Mouse (Mus musculus): Measurements from ENCODE around the gene Izumo4.

DNA sequence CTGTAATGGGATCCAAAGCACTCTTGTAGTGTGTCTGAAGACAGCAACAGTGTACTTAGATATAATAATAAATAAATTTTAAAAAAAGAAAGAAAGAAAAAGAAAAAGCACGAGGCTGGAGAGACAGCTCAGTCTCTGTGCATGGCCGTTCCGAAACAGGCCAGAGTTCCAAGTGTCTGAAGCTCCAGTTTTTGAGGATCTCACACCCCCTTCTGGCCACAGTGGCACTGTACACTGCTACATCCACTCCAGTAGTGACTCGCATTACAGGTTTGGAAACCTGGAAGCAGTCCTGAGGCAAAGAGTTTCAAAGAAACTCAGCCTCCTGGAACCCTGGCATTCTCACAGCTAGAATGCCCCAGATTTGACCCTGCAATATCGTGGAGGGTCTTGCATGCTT is 14.1 kb upstream of the Izumo4 start:
- TF ChIP-seq CTCF (IDR thresholded peaks at IDR 0.05; ENCODE audit: low read depth, low read length), result peak; percentile 36
- no peak for TF ChIP-seq POLR2A (IDR thresholded peaks at IDR 0.05; ENCODE audit: borderline replicate concordance, low read depth, low read length)

Data from bone marrow macrophage, adult 2 months (primary cell).